Mouse (Mus musculus): ENCODE results near the gene Arhgap45. TPM values are rescaled to one million over a fixed set of nuclear protein-coding genes. Genes with fewer than 3 reads are reported as not detected.
A peak's percentile ranks its signal among the peaks of the same experiment; 100 is the strongest.

The Arhgap45 gene
- polyA plus RNA-seq, 1 experiment from 2014 or later: 4.6 TPM

DNA sequence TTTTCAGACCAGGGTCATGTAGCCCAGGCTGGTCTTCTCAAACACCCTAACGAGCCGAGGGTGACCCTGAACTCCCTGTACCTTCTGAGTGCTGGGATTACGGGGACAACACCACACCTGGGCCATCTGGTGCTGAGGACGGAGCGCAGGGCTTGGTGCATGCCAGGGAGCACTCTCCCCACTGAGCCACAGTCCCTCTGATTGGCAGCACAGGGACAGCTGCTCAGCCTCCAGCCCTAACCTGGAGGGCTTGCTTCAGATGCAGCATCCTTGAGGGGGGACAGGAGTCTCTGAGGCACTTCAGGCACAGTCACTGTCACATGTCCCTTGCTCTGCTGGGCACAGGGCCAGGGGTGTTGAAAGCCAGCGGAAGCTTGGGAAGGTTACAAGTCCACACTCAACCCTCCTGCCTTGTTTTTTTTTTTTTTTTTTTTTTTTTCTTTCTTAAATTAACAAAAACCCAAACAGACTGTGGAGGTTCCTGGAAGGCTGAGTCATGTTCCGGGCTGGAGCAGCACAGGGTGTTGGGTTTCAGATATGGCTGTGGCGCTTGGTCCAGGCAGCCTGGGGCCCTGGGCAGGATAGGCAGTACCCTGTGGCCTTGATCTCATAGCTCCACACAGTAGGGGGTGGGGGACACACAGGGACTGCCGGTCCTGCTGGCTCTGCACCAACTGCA is 54.5 kb downstream of the Arhgap45 start:
- no peaks in the 10 kb centered on the region for H3K36me3 ChIP-seq (ENCODE audit: control insufficient read depth, insufficient read depth, low read length)
- H3K9ac ChIP-seq (ENCODE audit: low read length): no peak overlapping the region
- peak; percentile 19 for DNase-seq (ENCODE audit: low spot score)
- no peak overlapping the region for H3K4me3 ChIP-seq (ENCODE audit: low read depth, low read length)
- no peaks in the 10 kb centered on the region for H3K9me3 ChIP-seq (ENCODE audit: control insufficient read depth, low read length)
- no peak for ATAC-seq (ENCODE audit: insufficient read depth, low FRiP score, low TSS enrichment)
- 72% methylated on average over 9 of the region's 9 CpGs for WGBS
- H3K4me1 ChIP-seq (ENCODE audit: control insufficient read depth, insufficient read depth, low read length): no peaks in the 10 kb centered on the region
- H3K27me3 ChIP-seq (ENCODE audit: control insufficient read depth, insufficient read depth, low read length): no peaks in the 10 kb centered on the region
- H3K27ac ChIP-seq (ENCODE audit: low read depth, low read length): no peak overlapping the region
- H3K4me2 ChIP-seq (ENCODE audit: low read depth): no peak overlapping the region

DNA sequence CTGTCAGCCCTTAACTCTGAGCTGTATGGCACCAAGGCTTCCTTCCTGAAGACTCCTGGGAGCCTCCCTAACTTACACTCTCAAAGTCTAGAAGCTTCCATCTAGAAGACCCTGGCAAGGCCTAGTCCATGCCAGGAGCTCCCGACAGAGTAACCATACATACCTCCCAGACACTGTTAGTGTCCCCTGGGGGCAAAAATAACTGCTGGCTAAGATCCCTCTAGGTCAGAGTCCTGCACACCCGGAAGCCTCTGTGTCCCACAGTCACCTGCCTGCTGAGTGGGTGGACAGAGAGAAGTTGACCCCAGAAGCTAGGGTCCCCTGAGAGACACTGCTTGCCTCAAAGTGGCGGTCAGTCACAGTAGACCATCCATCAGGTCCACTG is 55.1 kb downstream of the Arhgap45 start:
- H3K4me1 ChIP-seq (ENCODE audit: control insufficient read depth, insufficient read depth, low read length): no peaks in the 10 kb centered on the region
- H3K9me3 ChIP-seq (ENCODE audit: control insufficient read depth, low read length): no peaks in the 10 kb centered on the region
- no peaks in the 10 kb centered on the region for H3K36me3 ChIP-seq (ENCODE audit: control insufficient read depth, insufficient read depth, low read length)
- 93% methylated on average over 3 of the region's 3 CpGs for WGBS
- ATAC-seq (ENCODE audit: insufficient read depth, low FRiP score, low TSS enrichment) (no peak), DNase-seq (ENCODE audit: low spot score) (no peak)
- no peak overlapping the region for H3K4me2 ChIP-seq (ENCODE audit: low read depth)
- H3K9ac ChIP-seq (ENCODE audit: low read length): no peak overlapping the region
- H3K4me3 ChIP-seq (ENCODE audit: low read depth, low read length): no peak overlapping the region
- no peaks in the 10 kb centered on the region for H3K27me3 ChIP-seq (ENCODE audit: control insufficient read depth, insufficient read depth, low read length)
- H3K27ac ChIP-seq (ENCODE audit: low read depth, low read length): no peak overlapping the region

DNA sequence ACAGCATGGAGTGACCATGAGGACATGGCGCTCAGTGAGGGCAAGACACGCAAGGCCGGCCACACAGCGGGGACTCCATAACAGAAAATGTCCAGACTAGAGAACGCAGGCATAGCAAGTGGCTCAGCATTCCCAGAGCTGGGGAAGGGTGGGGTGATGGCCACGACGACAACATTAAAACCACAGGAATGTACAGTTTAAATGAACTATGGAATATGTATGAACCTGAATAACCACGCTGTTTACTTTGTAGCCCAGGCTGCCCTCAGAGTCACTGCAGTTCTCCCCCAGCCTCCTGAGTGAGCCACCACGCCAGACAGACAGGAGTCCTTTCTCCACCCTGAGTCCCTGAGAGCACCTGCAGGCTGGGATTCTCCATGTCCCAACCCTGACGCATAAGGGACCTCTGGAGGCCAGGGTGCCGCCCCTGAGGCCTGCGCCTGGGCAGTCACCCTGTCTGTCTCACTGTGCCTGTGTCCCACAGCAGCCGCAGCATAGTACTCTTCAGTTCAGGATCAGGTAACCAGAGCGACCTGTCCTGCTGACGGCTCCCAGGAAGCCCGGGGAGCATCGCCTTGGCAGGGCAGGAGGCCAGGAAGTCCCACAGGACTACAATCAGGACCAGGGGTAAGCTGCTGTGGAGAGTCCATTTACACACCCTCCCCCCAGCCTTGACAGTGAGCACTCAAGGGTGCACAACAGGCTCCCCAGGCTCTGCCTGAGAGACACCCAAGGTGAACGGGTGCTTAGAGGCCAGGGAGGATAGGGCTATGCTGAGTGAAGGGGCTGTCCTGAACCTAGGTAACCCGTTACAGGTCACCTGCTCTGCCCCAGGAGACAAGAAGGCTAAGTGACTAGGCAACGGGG is 56.4 kb downstream of the Arhgap45 start:
- DNase-seq (ENCODE audit: low spot score) (no peak), ATAC-seq (ENCODE audit: insufficient read depth, low FRiP score, low TSS enrichment) (no peak)
- Histone ChIP-seq H3K4me2 (ENCODE audit: low read depth) (no peak overlapping the region), H3K27me3 (ENCODE audit: control insufficient read depth, insufficient read depth, low read length) (no peaks in the 10 kb centered on the region), H3K4me3 (ENCODE audit: low read depth, low read length) (no peak overlapping the region), H3K4me1 (ENCODE audit: control insufficient read depth, insufficient read depth, low read length) (no peaks in the 10 kb centered on the region), H3K9me3 (ENCODE audit: control insufficient read depth, low read length) (no peaks in the 10 kb centered on the region), H3K36me3 (ENCODE audit: control insufficient read depth, insufficient read depth, low read length) (no peaks in the 10 kb centered on the region), H3K27ac (ENCODE audit: low read depth, low read length) (no peak overlapping the region), H3K9ac (ENCODE audit: low read length) (no peak overlapping the region)
- WGBS: 84% methylated on average over 20 of the region's 20 CpGs

DNA sequence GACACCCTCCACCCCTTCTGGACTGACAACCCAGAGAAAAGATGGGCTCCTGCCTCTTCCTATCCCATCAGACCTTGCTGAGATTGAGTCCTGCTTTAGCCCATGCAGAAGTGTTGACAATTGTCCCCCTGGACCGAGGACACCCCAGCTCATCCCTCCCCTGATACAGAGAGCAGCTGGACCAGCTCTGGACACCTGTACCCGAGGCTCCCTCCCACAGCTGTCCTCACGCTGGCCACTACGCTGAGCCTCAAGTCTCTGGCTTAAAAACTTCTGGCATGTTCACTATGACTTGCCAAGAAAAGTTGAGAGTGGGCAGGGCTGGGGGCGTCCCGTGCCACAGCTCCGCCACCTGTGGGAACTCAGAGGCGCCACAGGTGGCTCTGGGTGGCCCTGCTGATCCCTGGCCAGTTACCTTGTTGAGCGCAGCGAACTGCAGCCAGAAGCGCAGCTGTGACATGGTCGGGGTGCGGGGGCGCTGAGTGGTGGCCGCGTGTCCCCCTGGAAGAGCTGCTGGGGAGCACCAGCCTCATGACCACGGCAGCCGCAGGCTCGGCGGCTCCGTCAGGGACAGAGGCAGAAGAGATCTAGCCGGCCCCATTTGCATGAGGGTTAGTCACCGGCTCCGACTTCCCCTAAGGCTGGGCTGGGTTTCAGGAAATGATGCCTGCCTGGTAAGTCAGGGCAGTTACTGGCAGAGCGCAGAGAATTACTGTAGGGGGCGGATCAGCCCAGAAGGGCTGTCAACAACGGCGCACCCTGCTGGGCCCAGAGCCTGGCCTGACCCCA is 58.6 kb downstream of the Arhgap45 start:
- H3K4me1 ChIP-seq (ENCODE audit: control insufficient read depth, insufficient read depth, low read length): no peaks in the 10 kb centered on the region
- peak overlapping the region; percentile 24 for H3K4me2 ChIP-seq (ENCODE audit: low read depth)
- H3K36me3 ChIP-seq (ENCODE audit: control insufficient read depth, insufficient read depth, low read length): peaks cover 2% of the 10 kb centered on the region; the same call in 1 of the 2 replicates
- H3K4me3 ChIP-seq (ENCODE audit: low read depth, low read length): no peak overlapping the region
- H3K27ac ChIP-seq (ENCODE audit: low read depth, low read length): no peak overlapping the region
- ATAC-seq (ENCODE audit: insufficient read depth, low FRiP score, low TSS enrichment) (no peak), DNase-seq (ENCODE audit: low spot score) (no peak)
- 0 out of 2 replicates have a peak overlapping the region, but pooled peaks have one; percentile 33 for H3K9ac ChIP-seq (ENCODE audit: low read length)
- H3K9me3 ChIP-seq (ENCODE audit: control insufficient read depth, low read length): no peaks in the 10 kb centered on the region
- no peaks in the 10 kb centered on the region for H3K27me3 ChIP-seq (ENCODE audit: control insufficient read depth, insufficient read depth, low read length)
- WGBS: 14% methylated on average over 28 of the region's 28 CpGs

DNA sequence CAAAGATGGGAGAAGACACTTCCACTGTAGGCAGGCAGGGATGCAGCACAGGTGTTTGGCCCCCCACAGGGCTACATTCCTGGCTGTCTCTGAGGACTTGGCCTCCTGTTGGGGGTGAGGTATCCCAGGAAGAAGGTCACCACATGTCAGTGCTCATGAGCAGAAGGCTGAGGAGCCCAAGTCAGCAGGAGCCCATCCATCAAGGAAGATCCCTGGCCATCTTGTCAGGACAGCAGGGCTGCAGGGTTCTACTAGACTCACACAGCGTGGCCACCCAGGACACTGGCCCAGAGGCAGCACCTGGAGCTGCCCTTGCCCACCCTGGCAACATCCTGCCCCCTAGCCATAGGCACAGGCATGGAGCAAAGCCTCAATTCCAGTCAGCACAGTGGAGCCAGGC is 59.5 kb downstream of the Arhgap45 start:
- peaks cover 2% of the 10 kb centered on the region; the same call in 1 of the 2 replicates for H3K36me3 ChIP-seq (ENCODE audit: control insufficient read depth, insufficient read depth, low read length)
- no peaks in the 10 kb centered on the region for H3K27me3 ChIP-seq (ENCODE audit: control insufficient read depth, insufficient read depth, low read length)
- no peaks in the 10 kb centered on the region for H3K4me1 ChIP-seq (ENCODE audit: control insufficient read depth, insufficient read depth, low read length)
- H3K9me3 ChIP-seq (ENCODE audit: control insufficient read depth, low read length): no peaks in the 10 kb centered on the region
- no peak overlapping the region for H3K4me2 ChIP-seq (ENCODE audit: low read depth)
- DNase-seq (ENCODE audit: low spot score) (no peak), ATAC-seq (ENCODE audit: insufficient read depth, low FRiP score, low TSS enrichment) (no peak)
- WGBS: 19% methylated on average over 1 of the region's 1 CpGs
- H3K9ac ChIP-seq (ENCODE audit: low read length): no peak overlapping the region
- H3K27ac ChIP-seq (ENCODE audit: low read depth, low read length): no peak overlapping the region
- H3K4me3 ChIP-seq (ENCODE audit: low read depth, low read length): no peak overlapping the region

DNA sequence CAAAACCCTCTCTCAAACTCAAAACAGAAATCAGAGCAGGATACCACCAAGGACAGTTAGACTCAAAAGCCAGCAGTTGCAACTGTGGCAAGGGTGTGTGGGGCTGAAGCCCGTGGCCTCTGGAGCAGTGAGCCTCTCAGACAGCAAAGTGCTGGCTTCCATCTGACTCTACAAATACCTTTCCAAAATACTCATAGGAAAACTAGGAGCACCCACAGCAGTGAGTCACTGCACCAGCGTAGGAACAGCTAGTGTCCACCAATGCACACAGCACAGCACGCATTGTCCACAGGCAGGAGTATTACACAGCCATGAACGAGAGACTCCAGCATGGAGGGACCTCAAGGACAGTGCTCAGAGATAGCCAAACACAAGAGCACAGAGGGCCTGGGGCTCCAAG is 59.9 kb downstream of the Arhgap45 start:
- Histone ChIP-seq H3K4me2 (ENCODE audit: low read depth) (no peak overlapping the region), H3K27me3 (ENCODE audit: control insufficient read depth, insufficient read depth, low read length) (no peaks in the 10 kb centered on the region), H3K4me3 (ENCODE audit: low read depth, low read length) (no peak overlapping the region), H3K9ac (ENCODE audit: low read length) (no peak overlapping the region), H3K36me3 (ENCODE audit: control insufficient read depth, insufficient read depth, low read length) (peaks cover 2% of the 10 kb centered on the region), H3K9me3 (ENCODE audit: control insufficient read depth, low read length) (no peaks in the 10 kb centered on the region), H3K27ac (ENCODE audit: low read depth, low read length) (no peak overlapping the region), H3K4me1 (ENCODE audit: control insufficient read depth, insufficient read depth, low read length) (no peaks in the 10 kb centered on the region)
- 94% methylated on average over 4 of the region's 4 CpGs for WGBS
- no peak for DNase-seq (ENCODE audit: low spot score)
- no peak for ATAC-seq (ENCODE audit: insufficient read depth, low FRiP score, low TSS enrichment)

DNA sequence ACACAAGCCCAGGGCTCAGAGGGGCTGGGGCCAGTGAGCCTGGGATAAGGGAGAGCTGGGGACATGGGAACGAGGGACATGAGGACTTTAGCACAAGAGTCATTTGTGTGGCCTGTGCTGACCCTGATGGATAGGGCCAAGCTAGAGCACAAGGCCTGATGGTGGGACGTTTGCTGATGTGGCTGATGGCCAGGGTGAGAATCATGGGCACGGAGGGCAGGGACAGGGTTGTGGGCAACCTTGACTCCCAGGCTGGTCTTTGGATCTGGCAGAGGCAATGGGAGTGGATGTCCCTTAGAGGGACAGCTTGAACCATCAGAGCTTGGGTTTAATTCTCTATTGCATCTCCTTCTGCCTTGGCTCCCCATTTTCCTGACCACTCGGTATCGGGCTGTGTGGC is 60.9 kb downstream of the Arhgap45 start:
- DNase-seq (ENCODE audit: low spot score) (no peak), ATAC-seq (ENCODE audit: insufficient read depth, low FRiP score, low TSS enrichment) (no peak)
- H3K27me3 ChIP-seq (ENCODE audit: control insufficient read depth, insufficient read depth, low read length): no peaks in the 10 kb centered on the region
- H3K27ac ChIP-seq (ENCODE audit: low read depth, low read length): no peak overlapping the region
- WGBS: 93% methylated on average over 5 of the region's 5 CpGs
- no peak overlapping the region for H3K4me3 ChIP-seq (ENCODE audit: low read depth, low read length)
- H3K4me2 ChIP-seq (ENCODE audit: low read depth): no peak overlapping the region
- no peaks in the 10 kb centered on the region for H3K4me1 ChIP-seq (ENCODE audit: control insufficient read depth, insufficient read depth, low read length)
- peaks cover 2% of the 10 kb centered on the region for H3K36me3 ChIP-seq (ENCODE audit: control insufficient read depth, insufficient read depth, low read length)
- H3K9me3 ChIP-seq (ENCODE audit: control insufficient read depth, low read length): no peaks in the 10 kb centered on the region
- H3K9ac ChIP-seq (ENCODE audit: low read length): no peak overlapping the region

DNA sequence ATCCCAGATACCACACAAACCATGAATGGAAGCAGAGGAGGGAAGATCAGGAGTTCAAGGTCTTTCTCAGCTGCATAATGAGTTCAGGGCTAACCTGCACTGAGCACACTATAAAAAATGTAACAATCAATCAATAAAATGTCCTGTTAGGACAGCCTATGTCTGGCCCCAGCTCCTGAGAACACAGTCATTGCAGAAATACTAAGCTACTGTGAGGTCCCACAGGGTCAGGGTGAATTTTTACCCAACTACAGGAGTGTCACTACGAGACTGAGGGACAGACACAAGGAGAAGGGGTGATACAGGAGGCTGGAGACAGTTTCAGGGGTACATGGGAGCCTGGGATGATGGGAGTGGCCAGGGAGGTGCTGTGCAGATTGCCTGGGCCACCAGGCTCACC is 61.9 kb downstream of the Arhgap45 start:
- H3K9me3 ChIP-seq (ENCODE audit: control insufficient read depth, low read length): no peaks in the 10 kb centered on the region
- H3K27me3 ChIP-seq (ENCODE audit: control insufficient read depth, insufficient read depth, low read length): no peaks in the 10 kb centered on the region
- WGBS: 88% methylated on average over 1 of the region's 1 CpGs
- DNase-seq (ENCODE audit: low spot score) (no peak), ATAC-seq (ENCODE audit: insufficient read depth, low FRiP score, low TSS enrichment) (no peak)
- H3K4me1 ChIP-seq (ENCODE audit: control insufficient read depth, insufficient read depth, low read length): no peaks in the 10 kb centered on the region
- H3K27ac ChIP-seq (ENCODE audit: low read depth, low read length): no peak overlapping the region
- H3K4me2 ChIP-seq (ENCODE audit: low read depth): no peak overlapping the region
- H3K36me3 ChIP-seq (ENCODE audit: control insufficient read depth, insufficient read depth, low read length): peaks cover 2% of the 10 kb centered on the region
- H3K4me3 ChIP-seq (ENCODE audit: low read depth, low read length): no peak overlapping the region
- H3K9ac ChIP-seq (ENCODE audit: low read length): no peak overlapping the region
